Mouse (Mus musculus) neural tube, embryonic 15.5 days (tissue): Measurements from ENCODE around the gene Olfr15. TPM values are rescaled to one million over a fixed set of nuclear protein-coding genes. Genes with fewer than 3 reads are reported as not detected.
"Not testable (repeated sequence)": the region's sequence is repeated elsewhere in the genome, so short reads cannot be mapped to it uniquely, and the experiment has no call there.

ENCODE experiments used
- ATAC-seq: fragments of 200-750 bp; cut with Nextera tagmentation; 2 replicates; pipeline ENCODE4 v1.8.0; 2017; ENCODE audit warnings: mild to moderate bottlenecking, moderate TSS enrichment, moderate library complexity; ENCODE audit not compliant: low FRiP score
- H3K27ac ChIP-seq: fragments of 300-500 bp; sonication (generic); replicated peaks from 2 replicates; pipeline ENCODE4 v1.5.1; 2015; ENCODE audit warnings: mild to moderate bottlenecking, inconsistent platforms
- H3K27me3 ChIP-seq: fragments of 300-500 bp; sonication (generic); replicated peaks from 2 replicates; pipeline ENCODE4 v1.6.1; 2015; ENCODE audit warnings: inconsistent platforms
- H3K36me3 ChIP-seq: fragments of 300-500 bp; sonication (generic); 2 replicates; pipeline ENCODE4 v1.6.1; 2015; ENCODE audit warnings: inconsistent platforms
- H3K4me1 ChIP-seq: fragments of 300-500 bp; sonication (generic); 2 replicates; pipeline ENCODE4 v1.6.1; 2015; ENCODE audit warnings: inconsistent platforms
- H3K4me2 ChIP-seq: fragments of 300-500 bp; sonication (generic); 2 replicates; pipeline ENCODE4 v1.6.1; 2015; ENCODE audit warnings: inconsistent platforms, mild to moderate bottlenecking, moderate library complexity
- H3K4me3 ChIP-seq: fragments of 300-500 bp; sonication (generic); replicated peaks from 2 replicates; pipeline ENCODE4 v1.5.1; 2015; ENCODE audit warnings: mild to moderate bottlenecking, inconsistent platforms
- H3K9ac ChIP-seq: fragments of 300-500 bp; sonication (generic); replicated peaks from 2 replicates; pipeline ENCODE4 v1.6.1; 2015; ENCODE audit warnings: mild to moderate bottlenecking, inconsistent platforms
- H3K9me3 ChIP-seq: fragments of 300-500 bp; sonication (generic); replicated peaks from 2 replicates; pipeline ENCODE4 v1.6.1; 2016; ENCODE audit warnings: inconsistent platforms
- WGBS: fragments of 180-500 bp; shearing (Covaris S2); methylation state at CpG from one replicate; pipeline ENCODE4 v1.1.7; 2015; ENCODE audit warnings: mixed read lengths; 5-methylcytosine and 5-hydroxymethylcytosine counted together
- polyA plus RNA-seq: library from polyadenylated mRNA; unstranded; fragments of >200 nt; fragmentation: Nextera tagmentation; extraction: Ambion mirVana; gene quantifications from 2 replicates; pipeline ENCODE4 v1.2.1, GENCODE M21; 2015

The Olfr15 gene
- polyA plus RNA-seq, 1 experiment from 2014 or later: not detected

GRCm38 (mm10) chr16:3846711-3847518, 16.2 kb downstream of the Olfr15 start, which contains the start of gene Zfp174:
Zfp174 (plus strand) TSS chr16:3847268.
- H3K4me3 ChIP-seq: peak within 1 kb of the TSS; percentile 79
- peak within 1 kb of the TSS; percentile 73 for H3K27ac ChIP-seq
- peaks cover 25% of the 10 kb centered on the region for H3K4me1 ChIP-seq
- no peaks in the 10 kb centered on the region for H3K27me3 ChIP-seq
- 3% methylated on average over 38 of the region's 38 CpGs for WGBS
- H3K36me3 ChIP-seq: no peaks in the 10 kb centered on the region
- H3K9ac ChIP-seq: peak within 1 kb of the TSS; percentile 79
- H3K9me3 ChIP-seq: no peaks in the 10 kb centered on the region
- peak; percentile 99 for ATAC-seq
- H3K4me2 ChIP-seq: peak within 1 kb of the TSS; percentile 79

- H3K9me3 ChIP-seq: no peaks in the 10 kb centered on the region
- WGBS: 74% methylated on average over 4 of the region's 4 CpGs
- H3K9ac ChIP-seq: peak overlapping the region; percentile 79
- peaks cover 25% of the 10 kb centered on the region for H3K4me1 ChIP-seq
- H3K27me3 ChIP-seq: no peaks in the 10 kb centered on the region
- H3K4me2 ChIP-seq: peak overlapping the region; percentile 79
- ATAC-seq: no peak
- H3K4me3 ChIP-seq: peak overlapping the region; percentile 79
- H3K27ac ChIP-seq: 0 out of 2 replicates have a peak overlapping the region, but pooled peaks have one; percentile 73
- no peaks in the 10 kb centered on the region for H3K36me3 ChIP-seq
Observed at GRCm38 (mm10) chr16:3847871-3848270, 17.2 kb downstream of the Olfr15 start.

GRCm38 (mm10) chr16:3848416-3848815, 17.7 kb downstream of the Olfr15 start:
- H3K9ac ChIP-seq: no peak overlapping the region
- no peaks in the 10 kb centered on the region for H3K27me3 ChIP-seq
- H3K36me3 ChIP-seq: no peaks in the 10 kb centered on the region
- WGBS: 81% methylated on average over 3 of the region's 3 CpGs
- peak overlapping the region; percentile 79 for H3K4me2 ChIP-seq
- no peak overlapping the region for H3K27ac ChIP-seq
- H3K4me1 ChIP-seq: peaks cover 22% of the 10 kb centered on the region
- ATAC-seq: no peak
- no peaks in the 10 kb centered on the region for H3K9me3 ChIP-seq
- H3K4me3 ChIP-seq: no peak overlapping the region; the same call in 1 of the 2 replicates

GRCm38 (mm10) chr16:3851301-3851700, 20.6 kb downstream of the Olfr15 start:
- WGBS: 88% methylated on average over 13 of the region's 13 CpGs
- not testable (repeated sequence) for H3K27me3 ChIP-seq, H3K36me3 ChIP-seq, H3K9me3 ChIP-seq, H3K4me2 ChIP-seq, H3K27ac ChIP-seq, H3K9ac ChIP-seq, ATAC-seq, H3K4me3 ChIP-seq
- H3K4me1 ChIP-seq: peaks cover 22% of the 10 kb centered on the region

GRCm38 (mm10) chr16:3852586-3852985, 21.9 kb downstream of the Olfr15 start:
- H3K27ac ChIP-seq: no peak overlapping the region
- H3K36me3 ChIP-seq: peaks cover 3% of the 10 kb centered on the region; the same call in 1 of the 2 replicates
- H3K4me2 ChIP-seq: no peak overlapping the region
- WGBS: 29% methylated on average over 12 of the region's 12 CpGs
- H3K27me3 ChIP-seq: no peaks in the 10 kb centered on the region
- no peak overlapping the region for H3K9ac ChIP-seq
- no peaks in the 10 kb centered on the region for H3K9me3 ChIP-seq
- H3K4me3 ChIP-seq: no peak overlapping the region
- no peak for ATAC-seq
- H3K4me1 ChIP-seq: peaks cover 16% of the 10 kb centered on the region

- H3K4me1 ChIP-seq: 0 out of 2 replicates have a peak, but pooled peaks cover 4% of the 10 kb centered on the region
- no peaks in the 10 kb centered on the region for H3K9me3 ChIP-seq
- peaks cover 3% of the 10 kb centered on the region; the same call in 1 of the 2 replicates for H3K36me3 ChIP-seq
- H3K27me3 ChIP-seq: no peaks in the 10 kb centered on the region
- H3K4me2 ChIP-seq: no peak overlapping the region
- WGBS: 66% methylated on average over 11 of the region's 11 CpGs
- H3K27ac ChIP-seq: no peak overlapping the region
- no peak overlapping the region for H3K9ac ChIP-seq
- no peak for ATAC-seq
- no peak overlapping the region for H3K4me3 ChIP-seq
Observed at GRCm38 (mm10) chr16:3854437-3855182, 23.9 kb downstream of the Olfr15 start.

- 93% methylated on average over 1 of the region's 1 CpGs for WGBS
- H3K4me2 ChIP-seq: no peak overlapping the region
- peaks cover 11% of the 10 kb centered on the region for H3K36me3 ChIP-seq
- ATAC-seq: no peak
- no peak overlapping the region for H3K9ac ChIP-seq
- no peaks in the 10 kb centered on the region for H3K27me3 ChIP-seq
- H3K9me3 ChIP-seq: no peaks in the 10 kb centered on the region
- H3K4me1 ChIP-seq: no peaks in the 10 kb centered on the region
- H3K4me3 ChIP-seq: no peak overlapping the region
- no peak overlapping the region for H3K27ac ChIP-seq
Observed at GRCm38 (mm10) chr16:3855776-3856175, 25.1 kb downstream of the Olfr15 start.

GRCm38 (mm10) chr16:3859254-3859653, 28.6 kb downstream of the Olfr15 start:
- WGBS: 97% methylated on average over 4 of the region's 4 CpGs
- no peaks in the 10 kb centered on the region for H3K27me3 ChIP-seq
- H3K4me3 ChIP-seq: no peak overlapping the region
- H3K9me3 ChIP-seq: no peaks in the 10 kb centered on the region
- peaks cover 33% of the 10 kb centered on the region for H3K36me3 ChIP-seq
- no peak overlapping the region for H3K9ac ChIP-seq
- ATAC-seq: no peak
- H3K27ac ChIP-seq: no peak overlapping the region
- H3K4me1 ChIP-seq: no peaks in the 10 kb centered on the region
- H3K4me2 ChIP-seq: no peak overlapping the region

GRCm38 (mm10) chr16:3871815-3872214, 41.1 kb downstream of the Olfr15 start:
- peaks cover 16% of the 10 kb centered on the region for H3K36me3 ChIP-seq
- ATAC-seq: peak; percentile 25
- no peaks in the 10 kb centered on the region for H3K9me3 ChIP-seq
- H3K4me3 ChIP-seq: peak overlapping the region; percentile 54
- peak overlapping the region; percentile 82 for H3K4me2 ChIP-seq
- H3K4me1 ChIP-seq: peaks cover 21% of the 10 kb centered on the region
- peak overlapping the region; percentile 56 for H3K9ac ChIP-seq
- H3K27me3 ChIP-seq: no peaks in the 10 kb centered on the region
- peak overlapping the region; percentile 57 for H3K27ac ChIP-seq
- WGBS: 2% methylated on average over 16 of the region's 16 CpGs

GRCm38 (mm10) chr16:3872216-3873047, 41.8 kb downstream of the Olfr15 start, which contains the start of gene Naa60:
Naa60 (plus strand) TSS chr16:3872375.
- peak; percentile 97 for ATAC-seq
- H3K4me1 ChIP-seq: peaks cover 21% of the 10 kb centered on the region
- WGBS: 6% methylated on average over 47 of the region's 47 CpGs

GRCm38 (mm10) chr16:3876346-3876745, 45.7 kb downstream of the Olfr15 start:
- H3K9ac ChIP-seq: no peak overlapping the region
- H3K4me3 ChIP-seq: no peak overlapping the region
- H3K27ac ChIP-seq: no peak overlapping the region
- peaks cover 19% of the 10 kb centered on the region for H3K4me1 ChIP-seq
- no peaks in the 10 kb centered on the region for H3K27me3 ChIP-seq
- 99% methylated on average over 4 of the region's 4 CpGs for WGBS
- no peak overlapping the region for H3K4me2 ChIP-seq
- ATAC-seq: no peak
- no peaks in the 10 kb centered on the region for H3K9me3 ChIP-seq
- peaks cover 21% of the 10 kb centered on the region for H3K36me3 ChIP-seq

More at GRCm38 (mm10) chr16:3872216-3873047, 41.8 kb downstream of the Olfr15 start, which contains the start of gene Naa60:
- no peaks in the 10 kb centered on the region for H3K27me3 ChIP-seq
- peak within 1 kb of the TSS; percentile 54 for H3K4me3 ChIP-seq
- H3K36me3 ChIP-seq: peaks cover 16% of the 10 kb centered on the region
- peak within 1 kb of the TSS; percentile 56 for H3K9ac ChIP-seq
- no peaks in the 10 kb centered on the region for H3K9me3 ChIP-seq
- peak within 1 kb of the TSS; percentile 57 for H3K27ac ChIP-seq
- H3K4me2 ChIP-seq: peak within 1 kb of the TSS; percentile 82
